Mouse (Mus musculus) E14TG2a.4 (cell line): ENCODE data around the gene Klhdc8b.

ENCODE experiments used
- CTCF ChIP-seq: conservative IDR thresholded peaks from 2 replicates; pipeline ENCODE4 v1.5.1; 2014; ENCODE audit warnings: low read length
- POU5F1 ChIP-seq: IDR thresholded peaks from 2 replicates; pipeline ENCODE4 v1.6.1; 2014; ENCODE audit warnings: low read length, borderline replicate concordance

GRCm38 (mm10) chr9:108462192-108462591, 811 bp upstream of the Klhdc8b start:
- TF ChIP-seq CTCF = no peak
- TF ChIP-seq POU5F1 = no peak
